Mouse (Mus musculus) liver, embryonic 14.5 days (tissue): ENCODE data around the gene Cep63.

ENCODE experiments used
- CTCF ChIP-seq: IDR thresholded peaks from 2 replicates; pipeline ENCODE4 v1.5.1; 2016; ENCODE audit warnings: antibody characterized with exemption, low read depth, control low read depth
- EP300 ChIP-seq: IDR thresholded peaks from 2 replicates; pipeline ENCODE4 v1.6.1; 2016; ENCODE audit warnings: antibody characterized with exemption, low read depth

- no peak for TF ChIP-seq EP300
- no peak for TF ChIP-seq CTCF
Measured at GRCm38 (mm10) chr9:102539699-102540098, 86.6 kb downstream of the Cep63 start.
